Mouse (Mus musculus) heart, postnatal 0 days (tissue): ENCODE measurements around the gene Camta1.

Experiments
- CTCF ChIP-seq: IDR thresholded peaks from 2 replicates; pipeline ENCODE4 v1.5.1; 2016; ENCODE audit warnings: antibody characterized with exemption, control low read depth, low read depth
- EP300 ChIP-seq: IDR thresholded peaks from 2 replicates; pipeline ENCODE4 v1.6.1; 2016; ENCODE audit warnings: antibody characterized with exemption, low read depth

- peak; percentile 69 for TF ChIP-seq CTCF
- TF ChIP-seq EP300, result no peak
These were observed 766.5 kb downstream of the Camta1 start for GRCm38 (mm10) chr4:151095207-151095606.
